Mouse (Mus musculus): ENCODE measurements at regions not wholly inside any gene's neighbourhood (a gene's known extent, or its start where the extent isn't known, plus 50 kb on each side); places are given as distances from the start of the nearest gene placed in this dataset.

DNA sequence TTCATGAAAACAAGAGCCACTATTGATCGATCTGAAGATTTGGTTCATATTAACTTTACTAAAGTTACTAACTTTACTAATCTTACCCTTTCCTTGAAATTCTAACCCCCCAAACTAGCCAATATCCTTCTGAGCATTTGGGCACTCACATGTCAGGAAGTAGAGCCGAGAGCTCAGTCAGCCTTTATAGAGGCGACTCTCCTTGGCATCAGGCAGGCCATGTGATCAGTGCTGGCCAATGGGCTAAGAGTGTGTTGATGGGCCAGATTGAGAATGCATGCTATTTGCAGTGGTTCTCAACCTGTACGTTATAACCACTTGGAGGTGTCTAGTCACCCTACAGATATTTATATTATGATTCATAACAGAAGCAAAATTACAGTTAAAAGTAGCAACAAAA is 69.6 kb upstream of the Slc35b4 start:
- WGBS: 85% methylated on average over 4 of the region's 4 CpGs
- H3K27me3 ChIP-seq (replicated peaks): no peaks in the 10 kb centered on the region
- ATAC-seq (replicated peaks): no peak

DNA sequence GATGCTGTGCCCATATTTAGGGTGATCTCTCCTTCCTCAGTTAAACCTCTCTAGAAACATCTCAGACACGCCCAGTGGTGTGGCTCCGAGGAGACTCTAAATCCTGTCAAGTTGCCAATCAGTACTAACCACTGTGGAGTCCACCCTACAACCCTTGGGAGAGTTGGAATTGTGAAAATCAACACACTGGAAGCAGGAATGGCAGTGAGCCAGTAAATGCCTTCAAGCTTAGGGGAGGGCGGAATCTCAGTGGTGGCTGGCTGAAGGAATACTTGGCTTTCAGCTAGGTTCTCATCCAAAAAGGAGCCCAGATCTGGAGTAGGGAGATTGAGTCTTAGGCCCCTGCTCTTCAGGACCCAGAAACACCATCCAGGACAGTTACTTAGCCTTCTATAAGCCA is 66.1 kb upstream of the Slc35b4 start:
- H3K27ac ChIP-seq: no peak overlapping the region
- no peaks in the 10 kb centered on the region for H3K36me3 ChIP-seq (replicated peaks)
- H3K4me3 ChIP-seq: no peak overlapping the region
- WGBS: 81% methylated on average over 3 of the region's 3 CpGs
- no peak for ATAC-seq (replicated peaks)
- no peak overlapping the region for H3K9ac ChIP-seq
- H3K4me1 ChIP-seq: no peaks in the 10 kb centered on the region
- H3K27me3 ChIP-seq (replicated peaks): no peaks in the 10 kb centered on the region
- H3K9me3 ChIP-seq: no peaks in the 10 kb centered on the region
- no peak overlapping the region for H3K4me2 ChIP-seq

More for the DNA sequence above, 69.6 kb upstream of the Slc35b4 start:
- Histone ChIP-seq H3K9ac (no peak overlapping the region), H3K9me3 (no peaks in the 10 kb centered on the region), H3K4me3 (no peak overlapping the region), H3K4me1 (no peaks in the 10 kb centered on the region), H3K36me3 (replicated peaks) (no peaks in the 10 kb centered on the region), H3K27ac (no peak overlapping the region), H3K4me2 (no peak overlapping the region)

DNA sequence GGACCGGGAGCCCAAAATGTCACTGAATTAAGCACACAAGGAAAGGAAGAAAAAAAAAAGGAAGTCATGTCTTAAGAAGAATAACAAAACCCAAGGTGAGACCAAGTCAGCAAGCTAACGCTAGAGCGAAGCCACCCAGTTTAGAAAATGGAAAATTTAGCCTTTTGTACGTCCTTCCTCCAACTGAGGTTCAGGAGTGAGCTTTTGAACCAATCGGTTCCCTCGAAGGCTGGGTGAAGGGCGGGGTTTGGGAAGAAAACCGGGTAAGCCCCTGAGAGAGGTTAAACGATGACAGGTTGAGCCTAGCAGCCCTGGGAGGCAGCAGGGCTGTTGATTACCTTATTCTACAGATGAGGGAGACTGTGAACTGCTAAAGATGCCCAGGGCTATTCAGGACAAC is 65.6 kb upstream of the Slc35b4 start:
- no peaks in the 10 kb centered on the region for H3K27me3 ChIP-seq (replicated peaks)
- no peaks in the 10 kb centered on the region for H3K9me3 ChIP-seq
- H3K4me1 ChIP-seq: no peaks in the 10 kb centered on the region
- no peak overlapping the region for H3K9ac ChIP-seq
- ATAC-seq (replicated peaks): no peak
- 28% methylated on average over 9 of the region's 9 CpGs for WGBS
- no peak overlapping the region for H3K27ac ChIP-seq
- no peaks in the 10 kb centered on the region for H3K36me3 ChIP-seq (replicated peaks)
- H3K4me2 ChIP-seq: no peak overlapping the region
- no peak overlapping the region for H3K4me3 ChIP-seq

DNA sequence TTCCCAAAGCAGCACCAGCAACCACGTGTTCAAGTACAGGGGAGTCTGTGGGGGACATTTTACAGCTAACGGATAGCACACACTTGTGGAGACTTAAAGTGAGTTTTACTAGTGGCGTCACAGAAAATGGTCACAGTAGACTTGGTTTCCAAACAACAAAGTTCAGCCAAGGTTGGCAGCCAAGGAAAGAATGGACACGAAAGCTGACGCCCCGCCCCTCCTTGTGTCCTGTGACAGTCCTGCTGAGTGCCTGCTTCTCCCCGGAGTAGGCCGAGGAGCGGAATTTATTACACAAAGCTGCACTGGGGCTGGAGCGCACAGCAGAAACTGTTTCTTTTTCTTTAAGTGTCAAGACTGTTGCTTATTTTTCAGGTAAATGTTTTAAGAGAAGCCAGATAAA is 58.2 kb upstream of the Slc35b4 start:
- no peak for ATAC-seq (replicated peaks)
- no peak overlapping the region for H3K27ac ChIP-seq
- H3K4me1 ChIP-seq: no peaks in the 10 kb centered on the region
- H3K9me3 ChIP-seq: no peaks in the 10 kb centered on the region
- H3K36me3 ChIP-seq (replicated peaks): no peaks in the 10 kb centered on the region
- H3K4me3 ChIP-seq: no peak overlapping the region
- 38% methylated on average over 10 of the region's 10 CpGs for WGBS
- no peak overlapping the region for H3K4me2 ChIP-seq
- H3K9ac ChIP-seq: no peak overlapping the region
- no peaks in the 10 kb centered on the region for H3K27me3 ChIP-seq (replicated peaks)

DNA sequence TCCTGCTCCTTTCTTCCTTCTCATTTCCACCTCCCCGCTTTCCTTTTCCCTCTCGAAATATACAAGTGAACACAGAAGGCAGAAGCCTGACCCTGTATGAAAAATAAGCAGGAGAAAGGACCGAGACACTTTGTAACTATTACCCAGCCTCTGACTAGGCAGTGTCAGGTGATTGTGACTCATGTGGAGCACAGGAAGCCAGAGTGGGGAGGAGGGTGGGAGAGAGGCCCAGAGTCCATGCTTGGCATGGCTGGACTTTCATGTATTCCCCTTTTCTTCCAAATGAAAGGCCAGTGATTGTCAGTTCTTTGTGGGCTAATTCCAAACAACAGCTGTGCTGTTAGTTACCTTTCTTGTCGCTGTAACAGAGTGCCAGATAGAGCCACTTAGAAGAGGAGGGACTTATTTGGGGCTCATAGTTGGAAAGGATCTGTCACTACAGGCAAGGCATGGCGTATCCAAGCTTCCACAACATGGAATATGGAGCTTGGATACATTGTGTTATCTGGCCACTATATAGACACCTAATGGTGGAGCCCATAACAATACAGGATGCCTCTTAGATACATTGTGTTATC is 57.6 kb upstream of the Slc35b4 start:
- Histone ChIP-seq H3K4me1 (no peaks in the 10 kb centered on the region), H3K4me3 (no peak overlapping the region), H3K9ac (no peak overlapping the region), H3K9me3 (no peaks in the 10 kb centered on the region), H3K36me3 (replicated peaks) (no peaks in the 10 kb centered on the region), H3K27me3 (replicated peaks) (no peaks in the 10 kb centered on the region), H3K27ac (no peak overlapping the region), H3K4me2 (no peak overlapping the region)
- WGBS: 78% methylated on average over 5 of the region's 5 CpGs
- ATAC-seq (replicated peaks): no peak

DNA sequence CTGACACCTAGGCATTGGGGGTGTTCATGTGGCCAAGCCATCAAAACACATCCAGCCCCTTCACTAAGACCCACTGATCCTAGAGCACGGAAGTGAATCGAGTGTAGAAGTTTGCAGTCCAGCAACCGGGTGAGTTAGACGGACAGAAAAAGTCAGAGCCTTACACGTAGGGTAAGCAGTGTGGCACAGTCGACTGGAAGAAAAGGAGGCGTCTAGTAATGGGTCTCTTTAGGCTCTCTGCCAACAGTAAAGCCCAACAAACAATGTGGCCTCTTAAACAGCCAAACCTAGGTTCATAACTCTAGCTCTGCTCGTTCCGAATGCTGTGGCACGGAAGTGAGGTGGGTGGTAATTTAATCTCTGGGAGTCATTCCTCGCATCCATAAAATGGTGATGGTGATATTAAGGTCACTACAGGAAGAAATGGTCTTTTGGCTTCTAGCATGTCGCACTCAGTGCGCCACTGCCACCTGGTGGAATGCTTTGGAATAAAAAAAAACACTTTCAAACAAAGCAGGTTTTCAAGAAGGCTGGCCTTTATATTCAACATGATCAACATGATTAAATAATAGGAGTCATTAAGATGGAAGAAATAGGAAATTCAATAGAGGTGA is 54.0 kb upstream of the Slc35b4 start:
- H3K9me3 ChIP-seq: no peaks in the 10 kb centered on the region
- H3K4me1 ChIP-seq: no peaks in the 10 kb centered on the region
- H3K36me3 ChIP-seq (replicated peaks): no peaks in the 10 kb centered on the region
- no peak overlapping the region for H3K27ac ChIP-seq
- H3K9ac ChIP-seq: no peak overlapping the region
- no peaks in the 10 kb centered on the region for H3K27me3 ChIP-seq (replicated peaks)
- H3K4me3 ChIP-seq: no peak overlapping the region
- ATAC-seq (replicated peaks): peak; percentile 39; the same call in 1 of the 2 replicates
- H3K4me2 ChIP-seq: no peak overlapping the region
- WGBS: 37% methylated on average over 13 of the region's 13 CpGs

DNA sequence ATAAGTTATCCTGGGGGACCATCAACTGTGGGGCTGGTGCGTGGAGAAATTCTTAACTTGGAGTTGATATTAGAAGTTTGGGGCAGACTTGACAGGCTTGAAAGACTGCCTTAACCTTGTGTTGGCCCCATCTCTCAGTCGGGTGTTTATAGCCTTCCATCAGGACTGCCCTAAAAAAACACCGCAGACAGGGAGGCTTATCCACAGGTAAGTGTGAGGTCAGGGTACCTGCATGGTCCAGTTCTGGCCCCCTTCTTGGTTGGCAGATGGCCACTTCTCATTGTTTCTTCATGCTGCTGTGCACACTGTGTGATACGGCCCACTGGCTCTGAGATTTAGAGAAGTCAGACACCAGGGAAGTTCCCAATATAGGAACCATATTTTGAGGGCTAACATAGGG is 50.2 kb upstream of the Slc35b4 start:
- ATAC-seq (replicated peaks): no peak
- H3K4me1 ChIP-seq: no peaks in the 10 kb centered on the region
- no peaks in the 10 kb centered on the region for H3K27me3 ChIP-seq (replicated peaks)
- H3K27ac ChIP-seq: no peak overlapping the region
- H3K4me3 ChIP-seq: no peak overlapping the region
- no peaks in the 10 kb centered on the region for H3K9me3 ChIP-seq
- no peak overlapping the region for H3K9ac ChIP-seq
- no peak overlapping the region for H3K4me2 ChIP-seq
- 89% methylated on average over 4 of the region's 4 CpGs for WGBS
- no peaks in the 10 kb centered on the region for H3K36me3 ChIP-seq (replicated peaks)

Measured in midbrain, embryonic 15.5 days (tissue).